Mouse (Mus musculus): ENCODE measurements at regions not wholly inside any gene's neighbourhood (a gene's known extent, or its start where the extent isn't known, plus 50 kb on each side); places are given as distances from the start of the nearest gene placed in this dataset.
A peak's percentile ranks its signal among the peaks of the same experiment; 100 is the strongest.

DNA sequence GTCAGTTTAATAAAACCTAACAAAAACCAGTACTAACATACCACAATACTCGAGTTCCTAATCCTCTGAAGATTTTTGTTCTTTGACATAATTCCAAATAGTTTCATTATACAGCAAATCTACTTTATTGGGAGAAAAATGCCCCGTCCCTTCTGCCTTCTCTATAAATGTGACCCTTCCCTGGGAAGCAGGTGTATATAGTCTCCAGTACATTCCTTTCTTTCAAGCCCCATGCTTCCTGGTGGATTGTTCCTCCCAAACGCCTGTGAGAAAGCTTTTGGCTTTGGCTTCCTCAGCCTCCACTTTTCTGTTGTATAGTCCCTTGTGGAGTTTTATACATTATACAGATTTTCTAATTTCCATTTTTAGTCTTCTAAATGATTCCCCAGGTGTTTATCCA is 1001.8 kb upstream of the Tenm3 start:
- no peaks in the 10 kb centered on the region for H3K9me3 ChIP-seq
- H3K4me3 ChIP-seq = no peak overlapping the region
- H3K4me2 ChIP-seq = no peak overlapping the region
- no peaks in the 10 kb centered on the region for H3K36me3 ChIP-seq (replicated peaks)
- H3K4me1 ChIP-seq = no peaks in the 10 kb centered on the region
- no peak overlapping the region for H3K27ac ChIP-seq
- ATAC-seq (replicated peaks) = no peak
- no peak overlapping the region for H3K9ac ChIP-seq
- H3K27me3 ChIP-seq (replicated peaks) = no peaks in the 10 kb centered on the region
- WGBS = 82% methylated on average over 3 of the region's 3 CpGs

DNA sequence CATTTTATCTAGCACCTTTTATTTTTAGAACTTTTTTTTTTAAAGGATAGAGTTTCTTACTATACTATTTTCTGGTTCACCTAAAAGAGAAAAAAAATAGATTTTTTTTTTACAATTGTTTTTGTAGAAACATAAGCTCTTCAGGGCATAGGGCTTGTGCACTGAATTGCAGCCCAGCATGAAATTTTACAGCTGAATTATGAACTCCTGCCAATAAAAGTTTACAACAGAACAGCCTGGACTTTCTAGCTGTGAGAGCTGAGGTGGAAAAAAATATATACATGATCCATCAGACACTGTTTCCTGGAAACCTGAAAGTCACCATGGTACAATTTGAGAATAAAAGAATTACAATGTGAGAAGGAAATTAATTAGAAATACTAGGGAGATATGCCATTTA is 988.2 kb upstream of the Tenm3 start:
- H3K4me2 ChIP-seq = no peak overlapping the region
- H3K27me3 ChIP-seq (replicated peaks) = no peaks in the 10 kb centered on the region
- H3K4me1 ChIP-seq = 0 out of 2 replicates have a peak, but pooled peaks cover 6% of the 10 kb centered on the region
- H3K9ac ChIP-seq = no peak overlapping the region
- no peaks in the 10 kb centered on the region for H3K9me3 ChIP-seq
- H3K27ac ChIP-seq = no peak overlapping the region
- no peak overlapping the region for H3K4me3 ChIP-seq
- ATAC-seq (replicated peaks) = no peak
- H3K36me3 ChIP-seq (replicated peaks) = no peaks in the 10 kb centered on the region

DNA sequence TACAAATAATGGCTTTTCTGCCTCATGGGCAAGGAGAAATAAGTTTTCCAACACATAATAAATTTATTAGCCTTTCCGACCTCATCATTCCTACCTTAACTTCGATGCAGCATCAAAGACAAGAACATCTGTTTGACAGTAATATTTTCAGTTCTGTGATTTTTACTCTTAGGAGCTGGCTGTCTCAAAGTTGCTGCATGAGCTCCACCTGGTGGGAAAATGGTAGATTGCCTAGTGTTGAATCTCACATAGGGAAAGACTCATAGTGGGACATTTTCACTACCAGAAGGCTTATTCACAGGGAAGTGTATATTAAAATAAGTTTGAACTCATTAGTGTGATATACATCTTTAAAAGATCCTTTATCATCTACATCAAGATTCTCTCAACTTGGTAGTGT is 985.6 kb upstream of the Tenm3 start:
- Histone ChIP-seq H3K9me3 (no peaks in the 10 kb centered on the region), H3K4me2 (no peak overlapping the region), H3K36me3 (replicated peaks) (no peaks in the 10 kb centered on the region), H3K9ac (no peak overlapping the region), H3K27ac (no peak overlapping the region), H3K4me3 (no peak overlapping the region), H3K4me1 (0 out of 2 replicates have a peak, but pooled peaks cover 6% of the 10 kb centered on the region), H3K27me3 (replicated peaks) (no peaks in the 10 kb centered on the region)
- 24% methylated on average over 2 of the region's 2 CpGs for WGBS
- ATAC-seq (replicated peaks) = peak; percentile 71; the same call in 1 of the 2 replicates

DNA sequence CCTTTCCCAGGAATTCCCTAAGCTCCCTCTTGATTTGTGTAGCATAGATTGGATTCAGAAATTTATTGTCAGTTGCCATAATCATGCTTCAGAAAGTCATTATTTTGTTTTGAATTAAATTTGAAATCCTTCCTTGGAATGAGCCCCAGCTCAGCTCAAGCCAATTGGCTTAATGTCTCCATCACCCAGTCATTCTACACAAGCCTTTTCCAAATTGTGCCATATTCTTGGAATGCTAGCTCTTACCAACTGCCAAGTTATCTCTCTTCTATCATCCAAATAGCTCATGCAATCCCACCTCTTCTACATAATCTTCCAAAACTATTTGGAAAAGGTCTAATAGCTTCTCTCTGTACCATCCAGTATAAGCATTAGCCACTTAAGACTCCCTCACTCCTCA is 982.5 kb upstream of the Tenm3 start:
- no peak for ATAC-seq (replicated peaks)
- Histone ChIP-seq H3K9me3 (no peaks in the 10 kb centered on the region), H3K4me3 (no peak overlapping the region), H3K27me3 (replicated peaks) (no peaks in the 10 kb centered on the region), H3K4me2 (no peak overlapping the region), H3K27ac (no peak overlapping the region), H3K9ac (no peak overlapping the region), H3K36me3 (replicated peaks) (no peaks in the 10 kb centered on the region), H3K4me1 (0 out of 2 replicates have a peak, but pooled peaks cover 6% of the 10 kb centered on the region)

DNA sequence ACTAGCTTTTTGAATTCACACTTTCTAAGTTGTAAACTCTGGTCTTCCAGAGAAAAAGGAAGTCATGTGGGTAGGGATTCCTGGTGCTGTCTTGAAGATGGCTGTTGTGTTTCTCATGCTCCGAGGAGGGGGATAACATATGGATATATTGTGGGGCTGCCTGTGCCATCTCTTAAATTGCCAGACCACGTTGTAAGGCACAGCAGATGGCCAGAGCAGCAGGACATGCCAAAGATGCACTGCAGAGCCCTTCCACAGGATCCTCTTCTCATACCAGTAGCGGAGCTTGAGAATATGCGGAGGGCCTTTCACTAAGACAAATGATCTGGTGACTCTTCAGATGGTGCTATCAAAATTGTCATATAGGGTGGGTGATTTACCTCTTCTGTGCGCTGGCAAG is 981.2 kb upstream of the Tenm3 start:
- Histone ChIP-seq H3K4me1 (0 out of 2 replicates have a peak, but pooled peaks cover 6% of the 10 kb centered on the region), H3K4me3 (no peak overlapping the region), H3K27me3 (replicated peaks) (no peaks in the 10 kb centered on the region), H3K27ac (no peak overlapping the region), H3K9ac (no peak overlapping the region), H3K4me2 (no peak overlapping the region), H3K9me3 (no peaks in the 10 kb centered on the region), H3K36me3 (replicated peaks) (no peaks in the 10 kb centered on the region)
- WGBS = 81% methylated on average over 5 of the region's 5 CpGs
- ATAC-seq (replicated peaks) = no peak

DNA sequence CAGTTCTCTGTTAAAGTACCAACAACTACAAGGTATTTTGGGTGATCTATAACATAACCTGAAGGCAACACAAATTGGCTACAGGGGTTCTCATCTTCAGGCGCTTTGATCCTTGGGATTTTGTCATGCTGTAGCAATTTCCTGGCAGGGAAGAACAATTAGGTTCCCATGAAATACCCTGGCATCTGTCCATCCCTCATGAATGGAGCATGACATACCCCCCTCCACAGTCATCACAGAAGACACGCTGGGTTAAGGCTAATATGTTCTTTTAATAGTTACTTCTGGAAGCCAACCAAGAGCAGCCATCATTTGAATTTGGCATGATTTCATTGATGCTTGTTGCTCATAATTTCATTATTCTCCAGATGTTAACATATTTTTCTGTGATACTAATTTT is 979.0 kb upstream of the Tenm3 start:
- H3K4me3 ChIP-seq = no peak overlapping the region
- no peak overlapping the region for H3K4me2 ChIP-seq
- H3K9me3 ChIP-seq = no peaks in the 10 kb centered on the region
- H3K36me3 ChIP-seq (replicated peaks) = no peaks in the 10 kb centered on the region
- no peaks in the 10 kb centered on the region for H3K27me3 ChIP-seq (replicated peaks)
- no peaks in the 10 kb centered on the region for H3K4me1 ChIP-seq
- 48% methylated on average over 2 of the region's 2 CpGs for WGBS
- H3K9ac ChIP-seq = no peak overlapping the region
- no peak overlapping the region for H3K27ac ChIP-seq
- ATAC-seq (replicated peaks) = no peak

DNA sequence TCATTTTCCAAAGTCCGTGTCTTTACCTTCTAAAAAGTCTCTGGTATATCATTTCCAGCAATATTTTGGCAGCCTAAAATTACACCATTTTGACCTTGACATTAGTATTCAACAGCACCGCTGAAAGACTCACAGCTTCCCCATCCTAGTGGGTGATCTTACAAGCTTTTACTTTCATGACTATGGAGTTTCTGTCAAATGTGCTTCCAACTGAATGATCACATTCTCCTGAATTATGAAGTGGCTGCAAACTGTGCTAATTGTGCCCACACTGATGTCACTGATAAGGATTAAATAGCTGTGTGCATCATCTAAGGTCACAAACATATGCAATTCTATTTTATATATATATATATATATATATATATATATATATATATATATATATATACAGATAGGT is 955.5 kb upstream of the Tenm3 start:
- no peak for ATAC-seq (replicated peaks)
- Histone ChIP-seq H3K9me3 (no peaks in the 10 kb centered on the region), H3K9ac (no peak overlapping the region), H3K4me3 (no peak overlapping the region), H3K4me2 (no peak overlapping the region), H3K36me3 (replicated peaks) (no peaks in the 10 kb centered on the region), H3K27me3 (replicated peaks) (no peaks in the 10 kb centered on the region), H3K4me1 (peaks cover 3% of the 10 kb centered on the region; the same call in 1 of the 2 replicates), H3K27ac (no peak overlapping the region)
- WGBS = 73% methylated on average over 2 of the region's 2 CpGs

DNA sequence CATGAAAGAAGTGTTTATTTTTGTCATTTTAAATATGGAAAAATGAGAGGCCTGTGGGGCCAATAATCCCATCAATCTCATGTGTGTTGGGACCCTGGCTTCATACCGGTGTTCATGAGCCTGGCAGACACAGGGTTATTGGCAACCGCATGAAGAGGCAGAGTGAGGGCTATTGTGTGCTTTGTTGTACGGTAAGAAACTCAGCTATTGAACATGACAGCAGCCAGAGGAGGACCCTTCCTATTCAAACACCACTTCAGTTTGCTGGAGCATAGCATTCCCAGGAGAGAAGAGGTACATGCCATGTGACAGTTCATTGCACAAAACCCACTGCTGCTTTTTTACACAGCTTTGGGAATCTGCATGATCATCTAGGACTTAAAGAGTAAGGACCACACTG is 953.0 kb upstream of the Tenm3 start:
- no peaks in the 10 kb centered on the region for H3K36me3 ChIP-seq (replicated peaks)
- H3K9me3 ChIP-seq = no peaks in the 10 kb centered on the region
- H3K4me2 ChIP-seq = no peak overlapping the region
- H3K27me3 ChIP-seq (replicated peaks) = no peaks in the 10 kb centered on the region
- H3K27ac ChIP-seq = no peak overlapping the region
- WGBS = 19% methylated on average over 3 of the region's 3 CpGs
- H3K4me1 ChIP-seq = peaks cover 3% of the 10 kb centered on the region; the same call in 1 of the 2 replicates
- H3K4me3 ChIP-seq = no peak overlapping the region
- ATAC-seq (replicated peaks) = no peak
- no peak overlapping the region for H3K9ac ChIP-seq

DNA sequence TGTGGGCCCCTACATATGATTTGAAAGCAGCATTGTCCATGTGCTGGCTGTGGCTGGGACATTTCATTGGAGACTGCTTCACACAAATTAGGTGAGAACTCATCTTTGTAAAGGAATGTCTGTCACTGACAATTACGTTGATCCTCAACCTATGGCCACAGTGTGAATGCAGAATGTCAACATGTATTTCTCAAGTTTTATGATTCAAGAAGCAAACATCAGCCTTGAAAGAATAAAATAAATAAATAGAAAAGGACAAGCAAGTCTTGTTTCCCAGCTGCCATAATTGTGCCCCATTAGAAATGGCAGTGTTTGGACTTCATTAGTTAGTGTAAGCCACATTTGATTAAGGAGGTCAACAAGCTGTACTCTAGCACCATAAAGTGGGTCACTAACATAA is 950.7 kb upstream of the Tenm3 start:
- no peaks in the 10 kb centered on the region for H3K27me3 ChIP-seq (replicated peaks)
- H3K27ac ChIP-seq = no peak overlapping the region
- no peak overlapping the region for H3K4me3 ChIP-seq
- 72% methylated on average over 1 of the region's 1 CpGs for WGBS
- no peak for ATAC-seq (replicated peaks)
- H3K9ac ChIP-seq = no peak overlapping the region
- H3K4me1 ChIP-seq = peaks cover 3% of the 10 kb centered on the region; the same call in 1 of the 2 replicates
- no peak overlapping the region for H3K4me2 ChIP-seq
- no peaks in the 10 kb centered on the region for H3K36me3 ChIP-seq (replicated peaks)
- no peaks in the 10 kb centered on the region for H3K9me3 ChIP-seq

DNA sequence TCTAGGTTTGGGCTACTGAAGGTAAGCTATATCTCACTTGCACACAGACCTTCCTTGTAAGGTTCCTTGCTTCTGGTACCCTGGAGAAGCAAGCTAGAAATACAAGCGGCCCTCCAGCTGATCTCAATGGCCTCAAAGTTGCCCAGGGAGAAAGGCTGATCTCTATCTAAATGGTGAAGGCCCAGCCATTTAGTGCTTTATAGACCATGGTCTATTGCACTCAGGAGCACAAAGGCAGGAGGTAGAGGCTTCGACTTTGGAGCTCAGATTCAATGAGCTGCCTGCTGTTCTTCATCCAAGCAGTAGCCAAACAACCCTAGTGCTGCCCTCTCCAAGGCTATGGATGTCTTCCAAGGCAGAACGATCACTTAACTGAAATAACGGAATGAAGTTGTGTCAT is 926.1 kb upstream of the Tenm3 start:
- WGBS = 42% methylated on average over 4 of the region's 4 CpGs

DNA sequence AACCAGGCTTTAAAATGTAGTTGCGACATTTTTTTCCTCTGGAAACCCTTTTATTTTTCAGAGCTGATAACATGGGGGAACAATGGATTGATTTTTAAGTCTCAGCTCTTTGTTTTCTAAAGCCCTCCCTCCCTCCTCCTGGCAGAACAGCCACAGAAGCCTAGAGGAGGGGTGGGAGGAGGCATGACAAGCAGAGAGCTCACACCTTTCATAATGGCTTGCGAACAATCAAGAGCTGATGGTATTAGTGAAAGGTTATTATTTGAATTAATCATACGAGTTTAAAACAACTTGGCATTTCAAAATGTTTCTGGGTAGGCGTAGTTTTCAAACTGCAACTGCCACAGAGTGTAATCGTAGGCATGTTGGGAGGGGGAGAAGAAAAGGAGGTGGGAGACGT is 894.3 kb upstream of the Tenm3 start:
- Histone ChIP-seq H3K9ac (no peak overlapping the region), H3K36me3 (replicated peaks) (no peaks in the 10 kb centered on the region), H3K27me3 (replicated peaks) (no peaks in the 10 kb centered on the region), H3K27ac (no peak overlapping the region), H3K4me3 (no peak overlapping the region), H3K4me1 (no peaks in the 10 kb centered on the region), H3K4me2 (no peak overlapping the region), H3K9me3 (no peaks in the 10 kb centered on the region)
- ATAC-seq (replicated peaks) = no peak
- 58% methylated on average over 6 of the region's 6 CpGs for WGBS

More for the DNA sequence above, 926.1 kb upstream of the Tenm3 start:
- H3K27me3 ChIP-seq (replicated peaks) = no peaks in the 10 kb centered on the region
- H3K9ac ChIP-seq = no peak overlapping the region
- no peaks in the 10 kb centered on the region for H3K4me1 ChIP-seq
- no peaks in the 10 kb centered on the region for H3K9me3 ChIP-seq
- H3K4me3 ChIP-seq = no peak overlapping the region
- H3K27ac ChIP-seq = no peak overlapping the region
- ATAC-seq (replicated peaks) = no peak
- no peaks in the 10 kb centered on the region for H3K36me3 ChIP-seq (replicated peaks)
- H3K4me2 ChIP-seq = no peak overlapping the region

DNA sequence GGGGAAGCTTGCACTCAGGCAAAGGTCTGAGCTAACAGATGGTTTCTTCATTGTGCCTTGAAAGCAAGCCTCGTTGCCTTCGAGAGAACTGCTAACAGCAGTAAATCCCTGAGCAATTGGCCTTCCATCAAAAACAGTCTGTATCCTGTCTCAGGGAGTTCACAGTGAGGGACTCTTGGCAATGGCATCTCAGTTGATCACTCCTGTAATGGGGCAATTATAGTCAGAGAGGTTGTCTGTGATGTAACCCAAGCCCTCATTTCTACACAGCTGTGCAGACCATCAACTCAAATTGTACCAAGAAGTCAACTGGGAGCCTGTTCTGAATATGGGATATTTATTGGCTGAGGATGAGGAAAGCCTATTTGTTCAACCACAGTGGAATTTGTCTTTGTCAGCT is 885.4 kb upstream of the Tenm3 start:
- no peak overlapping the region for H3K9ac ChIP-seq
- H3K27me3 ChIP-seq (replicated peaks) = no peaks in the 10 kb centered on the region
- no peaks in the 10 kb centered on the region for H3K36me3 ChIP-seq (replicated peaks)
- H3K9me3 ChIP-seq = no peaks in the 10 kb centered on the region
- no peak for ATAC-seq (replicated peaks)
- no peaks in the 10 kb centered on the region for H3K4me1 ChIP-seq
- WGBS = 49% methylated on average over 2 of the region's 2 CpGs
- no peak overlapping the region for H3K4me3 ChIP-seq
- no peak overlapping the region for H3K27ac ChIP-seq
- no peak overlapping the region for H3K4me2 ChIP-seq

DNA sequence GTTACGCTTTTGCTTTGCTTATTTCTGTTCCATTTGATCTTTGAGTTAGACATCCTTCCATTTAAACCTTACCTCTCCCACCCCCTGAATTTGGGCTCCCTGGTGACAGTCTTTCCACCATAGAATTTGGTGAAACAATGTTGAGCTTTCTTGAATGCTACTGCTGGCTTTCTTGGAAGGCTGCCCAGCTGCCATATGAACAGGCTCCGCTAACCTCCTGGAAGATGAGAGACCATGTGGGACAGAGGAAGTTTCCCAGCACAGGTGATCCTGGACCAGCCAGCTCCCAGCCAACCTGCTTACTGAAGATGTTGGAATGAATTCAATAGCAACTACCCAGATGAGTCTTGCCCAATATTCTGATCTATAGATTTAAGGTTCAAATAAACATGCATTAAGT is 868.6 kb upstream of the Tenm3 start:
- ATAC-seq (replicated peaks) = no peak
- Histone ChIP-seq H3K4me1 (no peaks in the 10 kb centered on the region), H3K4me2 (no peak overlapping the region), H3K27me3 (replicated peaks) (no peaks in the 10 kb centered on the region), H3K9ac (no peak overlapping the region), H3K27ac (no peak overlapping the region), H3K9me3 (no peaks in the 10 kb centered on the region), H3K36me3 (replicated peaks) (no peaks in the 10 kb centered on the region), H3K4me3 (no peak overlapping the region)
- WGBS = 79% methylated on average over 2 of the region's 2 CpGs

DNA sequence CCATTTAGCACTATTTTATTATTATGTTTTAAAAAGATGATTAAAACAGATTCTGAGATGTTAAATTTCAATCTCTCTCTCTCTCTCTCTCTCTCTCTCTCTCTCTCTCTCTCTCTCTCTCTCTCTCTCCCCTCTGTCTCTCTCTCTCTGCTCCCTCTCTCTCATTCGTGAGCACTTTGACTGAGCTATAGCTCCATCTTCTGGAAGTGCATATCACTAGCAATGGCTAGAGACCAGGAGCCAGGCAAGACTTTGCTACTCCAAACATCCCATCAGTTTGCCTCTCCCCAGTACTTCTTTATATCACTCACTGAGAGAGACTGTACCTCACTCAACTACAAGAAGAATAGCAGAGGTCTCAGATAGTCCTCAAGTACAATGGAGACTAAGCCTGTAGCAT is 865.0 kb upstream of the Tenm3 start:
- WGBS = 0% methylated on average over 1 of the region's 1 CpGs
- Histone ChIP-seq H3K9me3 (no peaks in the 10 kb centered on the region), H3K36me3 (replicated peaks) (no peaks in the 10 kb centered on the region), H3K4me3 (no peak overlapping the region), H3K27ac (no peak overlapping the region), H3K27me3 (replicated peaks) (no peaks in the 10 kb centered on the region), H3K9ac (no peak overlapping the region), H3K4me1 (no peaks in the 10 kb centered on the region), H3K4me2 (no peak overlapping the region)
- ATAC-seq (replicated peaks) = no peak

Data from midbrain, embryonic 15.5 days (tissue).